Mouse (Mus musculus) lung, postnatal 4 days (tissue): Measurements from ENCODE around the gene Grik2.
"Not testable (repeated sequence)": the region's sequence is repeated elsewhere in the genome, so short reads cannot be mapped to it uniquely, and the experiment has no call there.

Experiments
- DNase-seq, 2 experiments: peaks; one replicate each; pipeline ENCODE4 v3.0.0; 2021

The Grik2 gene

GRCm38 (mm10) chr10:49639901-49640300 is 148.7 kb downstream of the Grik2 start:
- no peak for DNase-seq

GRCm38 (mm10) chr10:49623951-49624350 is 164.6 kb downstream of the Grik2 start:
- no peak for DNase-seq

- no peak for DNase-seq
Observed at GRCm38 (mm10) chr10:49597652-49598051, 190.9 kb downstream of the Grik2 start.

- no peak for DNase-seq
Observed at GRCm38 (mm10) chr10:49573514-49573913, 215.1 kb downstream of the Grik2 start.

- no peak for DNase-seq
Observed at GRCm38 (mm10) chr10:49559872-49560407, 228.6 kb downstream of the Grik2 start.

- DNase-seq, result no peak
Observed at GRCm38 (mm10) chr10:49542249-49542648, 246.3 kb downstream of the Grik2 start.

GRCm38 (mm10) chr10:49519752-49520151 is 268.8 kb downstream of the Grik2 start:
- no peak for DNase-seq

GRCm38 (mm10) chr10:49500628-49501027 is 287.9 kb downstream of the Grik2 start:
- no peak for DNase-seq

- no peak for DNase-seq
Observed at GRCm38 (mm10) chr10:49497302-49497701, 291.3 kb downstream of the Grik2 start.

GRCm38 (mm10) chr10:49481439-49481838 is 307.1 kb downstream of the Grik2 start:
- DNase-seq, result no peak

GRCm38 (mm10) chr10:49480085-49480749 is 308.3 kb downstream of the Grik2 start:
- DNase-seq, result no peak

- no peak for DNase-seq
Observed at GRCm38 (mm10) chr10:49473613-49474012, 315.0 kb downstream of the Grik2 start.

GRCm38 (mm10) chr10:49456791-49457190 is 331.8 kb downstream of the Grik2 start:
- DNase-seq, result no peak

- no peak for DNase-seq
Observed at GRCm38 (mm10) chr10:49453535-49453934, 335.0 kb downstream of the Grik2 start.

GRCm38 (mm10) chr10:49441369-49441768 is 347.2 kb downstream of the Grik2 start:
- no peak for DNase-seq

GRCm38 (mm10) chr10:49437057-49437456 is 351.5 kb downstream of the Grik2 start:
- DNase-seq, result no peak

GRCm38 (mm10) chr10:49436301-49436700 is 352.3 kb downstream of the Grik2 start:
- no peak for DNase-seq

GRCm38 (mm10) chr10:49432825-49433224 is 355.7 kb downstream of the Grik2 start:
- no peak for DNase-seq

GRCm38 (mm10) chr10:49417206-49417605 is 371.4 kb downstream of the Grik2 start:
- not testable (repeated sequence) for DNase-seq

GRCm38 (mm10) chr10:49382996-49383395 is 405.6 kb downstream of the Grik2 start:
- no peak for DNase-seq

GRCm38 (mm10) chr10:49381852-49382251 is 406.7 kb downstream of the Grik2 start:
- DNase-seq, result no peak

- no peak for DNase-seq
Observed at GRCm38 (mm10) chr10:49368601-49369000, 420.0 kb downstream of the Grik2 start.

- DNase-seq, result no peak
Observed at GRCm38 (mm10) chr10:49365262-49365661, 423.3 kb downstream of the Grik2 start.

GRCm38 (mm10) chr10:49322413-49322812 is 466.2 kb downstream of the Grik2 start:
- DNase-seq, result no peak

- no peak for DNase-seq
Observed at GRCm38 (mm10) chr10:49319880-49320279, 468.7 kb downstream of the Grik2 start.
